Mouse (Mus musculus): Measurements from ENCODE around the gene Rxfp2. TPM values are rescaled to one million over a fixed set of nuclear protein-coding genes. Genes with fewer than 3 reads are reported as not detected.

Gene Rxfp2
- total RNA-seq, 2 experiments from 2014 or later: not detected

Other genes with a start within 250 kb of the Rxfp2 start
- gene Fry, start 100.0 kb downstream of the Rxfp2 start, total RNA-seq (2021): 100 to 1,000 TPM; 120 to 150 TPM

Measured in heart, postnatal 25 days (tissue).